Mouse (Mus musculus): ENCODE data around the gene Tpd52l1.

The Tpd52l1 gene

DNA sequence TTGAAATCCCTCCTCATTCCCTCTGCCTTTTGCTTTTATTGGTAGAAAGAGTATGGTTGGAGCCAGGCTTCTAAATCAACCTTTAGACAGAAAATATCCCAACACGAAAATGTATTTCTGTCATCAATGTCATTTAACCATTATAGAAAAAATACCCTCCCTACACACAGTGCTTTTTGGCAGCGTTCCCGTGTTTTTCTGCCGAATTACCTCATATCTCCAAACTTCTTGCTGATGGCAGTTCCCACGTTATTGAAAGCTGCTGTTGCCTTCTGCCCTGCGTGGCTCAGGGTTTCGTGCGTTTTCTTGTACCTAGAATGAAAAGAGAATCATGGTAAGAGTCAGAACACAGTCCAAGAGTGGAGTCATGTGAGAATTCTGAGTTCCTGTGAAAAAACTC lies 99.4 kb downstream of the Tpd52l1 start:
- no peak for DNase-seq (ENCODE audit: low spot score)

DNA sequence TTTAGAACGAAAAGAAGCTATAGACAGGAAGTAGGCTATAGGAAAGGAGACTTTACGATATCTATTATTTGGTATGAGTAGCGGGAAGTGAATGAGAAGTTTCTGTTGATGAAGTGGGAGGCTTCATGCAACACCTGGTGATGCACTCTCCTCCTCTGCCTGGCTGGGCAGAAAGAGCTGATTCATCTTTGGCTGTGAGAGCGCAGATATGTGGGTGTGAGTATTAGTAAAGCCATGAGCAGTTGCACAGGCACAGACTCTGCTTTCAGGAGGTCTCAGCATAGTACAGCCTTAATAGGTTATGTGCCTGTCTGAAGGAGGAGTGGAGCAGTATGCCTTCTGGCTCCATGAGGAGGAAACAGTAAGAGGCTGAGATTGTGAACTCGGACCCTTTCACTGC lies 109.3 kb downstream of the Tpd52l1 start:
- no peak for DNase-seq (ENCODE audit: low spot score)

DNA sequence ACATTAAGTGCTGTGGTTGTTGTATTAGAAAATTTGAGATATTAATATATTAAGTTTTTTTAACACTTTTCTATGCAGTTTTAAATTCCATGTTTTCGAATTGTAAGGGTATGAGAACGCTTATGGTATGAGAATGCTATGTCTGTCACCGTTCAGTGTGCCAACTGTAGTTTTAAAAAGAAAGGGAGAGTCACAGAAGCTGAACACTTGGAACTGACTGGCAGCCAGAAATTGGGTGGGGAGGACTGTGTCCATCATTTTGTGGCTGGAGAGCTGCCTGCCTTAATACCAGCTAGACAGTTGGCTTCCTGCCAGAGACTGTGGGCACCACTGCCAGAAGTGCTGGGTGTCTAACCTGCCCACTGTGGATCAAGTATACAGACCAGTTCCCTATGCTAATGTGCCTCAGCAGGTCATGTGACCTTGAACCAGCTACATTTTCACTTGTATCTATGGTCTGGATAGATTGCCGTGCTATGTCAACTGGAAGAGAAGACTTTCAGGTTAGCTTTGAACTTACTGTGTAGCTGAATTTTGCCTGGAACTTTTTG lies 114.5 kb downstream of the Tpd52l1 start:
- DNase-seq (ENCODE audit: low spot score) = no peak

DNA sequence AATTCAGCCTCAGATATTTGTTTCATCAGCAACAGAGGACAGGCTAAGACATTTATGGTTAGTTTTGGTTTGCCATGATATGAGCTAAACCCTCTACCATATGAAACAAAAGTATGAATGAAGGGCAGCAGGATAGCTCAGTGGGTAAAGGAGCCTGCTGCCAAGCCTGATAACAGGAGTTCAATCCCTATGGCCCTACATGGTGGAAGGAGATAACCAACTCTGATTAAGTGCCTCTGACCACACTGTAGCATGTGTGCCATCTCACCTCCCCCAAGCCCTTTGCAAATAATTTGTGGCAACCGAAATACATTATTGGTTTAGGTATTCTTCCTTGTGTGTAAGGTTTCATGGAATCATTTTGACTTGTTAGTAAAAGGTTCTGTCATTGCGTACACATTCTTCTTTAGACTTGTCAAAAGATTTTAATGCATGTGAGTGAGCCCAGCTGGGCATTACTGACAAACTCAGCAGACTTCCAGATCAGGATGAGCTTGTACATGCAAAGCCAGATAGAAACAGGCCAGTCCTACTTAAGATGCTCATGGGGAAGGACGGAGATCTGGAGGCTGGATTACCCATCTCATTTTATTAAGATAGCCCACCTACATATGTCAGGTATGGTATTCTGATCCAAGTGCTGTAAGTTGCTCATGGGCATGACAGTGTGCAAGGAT lies 115.3 kb downstream of the Tpd52l1 start:
- DNase-seq (ENCODE audit: low spot score) = no peak

DNA sequence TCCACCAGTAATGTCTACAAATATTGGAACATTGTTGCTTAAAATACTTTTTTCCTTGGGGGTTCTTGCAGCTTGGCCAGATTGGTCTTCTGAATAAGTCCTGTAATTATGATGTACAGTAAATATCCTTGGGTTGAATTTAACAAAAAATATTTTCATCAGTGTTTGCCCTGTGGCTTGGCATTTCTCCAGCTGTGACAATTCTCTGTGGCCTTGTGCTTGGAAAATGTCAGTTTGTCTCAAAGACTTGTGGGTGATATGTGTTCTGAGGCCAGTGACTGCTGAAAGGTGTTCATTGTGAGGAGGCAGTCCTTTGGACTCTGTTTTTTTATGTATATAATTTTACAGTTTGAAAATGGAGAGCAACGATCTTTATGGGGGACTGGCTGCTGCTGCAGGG lies 116.3 kb downstream of the Tpd52l1 start:
- DNase-seq (ENCODE audit: low spot score) = no peak

DNA sequence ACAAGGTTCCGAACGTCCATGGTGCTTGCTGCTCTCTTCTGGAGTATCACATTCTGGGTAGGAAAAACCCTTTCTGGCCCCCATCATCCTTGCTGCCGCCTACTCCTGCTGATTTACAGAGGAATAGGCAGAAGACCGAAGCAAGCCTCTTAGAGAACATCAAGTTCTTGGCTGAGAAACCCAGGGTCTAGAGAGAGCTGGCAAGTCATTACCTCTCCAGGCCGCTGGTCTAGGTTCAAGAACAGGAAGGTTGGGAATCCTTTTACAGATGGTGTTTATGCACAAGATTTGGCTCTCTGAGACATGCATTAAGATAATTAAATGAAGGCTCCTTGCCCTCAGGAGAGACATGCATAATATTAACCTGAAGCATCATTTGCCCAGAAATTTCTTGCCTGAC lies 127.3 kb downstream of the Tpd52l1 start:
- no peak for DNase-seq (ENCODE audit: low spot score)

DNA sequence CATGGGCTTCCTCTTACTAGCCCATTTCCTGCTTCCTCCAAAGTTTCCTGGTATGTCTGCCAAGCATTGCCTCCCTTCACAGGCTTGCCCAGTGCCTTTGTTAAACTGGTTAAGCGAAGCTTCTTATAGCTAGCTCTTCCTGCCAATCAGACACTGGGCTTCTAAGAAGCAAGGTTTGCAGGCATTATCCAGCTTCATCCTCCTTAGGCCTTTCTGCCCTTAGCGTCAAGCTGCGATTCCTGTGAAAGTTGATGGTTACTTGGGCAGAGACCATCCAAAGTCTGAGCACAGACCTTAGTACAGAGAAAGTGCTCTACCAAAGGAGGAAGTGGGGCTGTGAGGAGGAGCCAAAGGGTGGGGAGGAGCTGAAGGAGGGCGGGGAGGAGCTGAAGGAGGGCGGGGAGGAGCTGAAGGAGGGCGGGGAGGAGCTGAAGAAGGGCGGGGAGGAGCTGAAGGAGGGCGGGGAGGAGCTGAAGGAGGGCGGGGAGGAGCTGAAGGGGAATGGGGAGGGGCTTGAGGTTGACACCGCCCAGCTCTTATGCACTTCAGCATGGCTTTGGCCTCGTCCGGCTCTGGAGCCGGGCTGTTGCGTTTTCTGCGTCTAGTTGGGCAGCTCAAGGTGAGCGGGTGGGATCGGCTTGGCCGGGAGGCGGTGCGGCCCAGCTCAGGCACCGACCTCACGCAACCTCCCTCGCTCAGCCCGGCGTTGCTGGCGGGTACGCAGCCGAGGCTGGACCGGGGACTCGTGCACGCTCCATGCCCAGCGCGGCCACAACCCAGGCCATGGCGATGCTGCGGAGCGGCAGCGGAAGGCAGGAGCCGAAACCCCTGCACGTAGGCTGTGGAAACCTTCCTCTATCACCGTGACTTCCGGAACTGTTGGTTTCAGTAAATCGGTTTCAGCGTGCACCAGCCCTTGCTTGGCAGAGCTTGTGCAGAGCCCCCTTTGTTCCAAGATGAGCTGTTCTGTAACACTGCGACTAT lies 132.6 kb downstream of the Tpd52l1 start, which contains the start of gene Hddc2:
Hddc2 (plus strand) TSS at position 519 of the 984 bp plus-strand sequence.
- DNase-seq (ENCODE audit: low spot score) = peak; percentile 14

DNA sequence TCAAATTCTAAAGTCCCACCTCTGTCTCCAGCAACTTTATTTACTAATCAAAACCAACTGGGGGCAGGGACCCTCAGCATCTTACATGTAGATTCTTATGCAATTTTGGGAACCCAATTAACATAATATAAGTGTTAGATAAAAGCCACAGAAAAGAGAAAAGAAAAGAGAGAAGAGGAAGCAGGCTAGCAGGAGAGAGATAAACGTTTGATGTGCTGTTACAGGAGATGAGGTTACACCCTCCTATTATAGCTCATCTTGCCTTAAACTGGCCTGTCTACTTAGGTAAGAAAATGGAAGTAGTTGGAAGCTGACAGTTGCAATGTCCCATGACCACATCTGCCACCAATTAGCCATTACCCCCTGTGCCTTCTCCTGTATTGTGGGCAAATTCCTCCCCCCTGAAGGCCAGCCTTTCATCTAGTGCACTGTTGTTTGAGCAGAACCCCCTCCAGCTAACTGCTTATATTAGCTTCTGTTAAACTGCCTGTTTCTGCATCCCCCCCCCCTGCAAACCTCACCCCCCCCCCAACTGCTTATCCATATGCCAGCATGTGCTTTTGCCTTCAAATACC lies 138.6 kb downstream of the Tpd52l1 start:
- no peak for DNase-seq (ENCODE audit: low spot score)

DNA sequence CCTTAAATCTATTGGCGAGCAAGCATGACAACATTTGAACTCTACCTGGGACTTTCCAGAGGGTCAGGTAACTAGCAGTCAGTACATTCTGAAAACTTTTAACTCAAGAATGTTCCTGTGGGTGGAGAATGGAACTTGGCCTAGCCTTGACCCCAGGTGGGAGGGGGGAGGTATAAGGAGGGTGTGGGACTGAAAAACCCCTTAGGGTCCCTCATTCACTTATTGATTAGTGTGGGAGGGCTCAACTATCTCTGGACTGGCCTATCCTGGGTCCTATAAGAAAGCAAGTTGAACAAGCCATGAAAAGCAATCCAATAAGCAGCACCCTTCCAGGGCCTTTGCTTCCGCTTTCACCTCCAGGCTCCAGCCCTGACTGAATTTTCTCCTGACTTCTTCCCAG lies 142.3 kb downstream of the Tpd52l1 start:
- no peak for DNase-seq (ENCODE audit: low spot score)

DNA sequence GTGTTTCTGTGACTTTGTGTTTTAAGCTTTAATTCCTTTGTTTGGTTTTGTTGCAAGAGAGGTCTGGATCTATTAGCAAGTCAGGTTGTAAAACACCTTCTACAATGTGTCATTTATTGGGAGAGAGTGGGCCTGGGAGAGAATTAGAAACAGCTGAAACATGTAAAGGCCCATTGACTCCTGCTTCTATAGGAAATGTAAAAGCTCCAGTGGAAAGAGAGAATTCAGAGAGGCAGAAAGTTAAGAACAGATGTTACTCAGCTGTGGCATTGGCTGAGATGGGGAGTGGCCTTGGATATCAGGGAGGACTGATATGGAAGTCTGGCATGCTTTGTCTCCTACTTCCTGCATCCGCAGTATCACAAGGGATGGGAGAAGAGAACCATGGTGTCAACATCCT lies 145.5 kb downstream of the Tpd52l1 start:
- no peak for DNase-seq (ENCODE audit: low spot score)

DNA sequence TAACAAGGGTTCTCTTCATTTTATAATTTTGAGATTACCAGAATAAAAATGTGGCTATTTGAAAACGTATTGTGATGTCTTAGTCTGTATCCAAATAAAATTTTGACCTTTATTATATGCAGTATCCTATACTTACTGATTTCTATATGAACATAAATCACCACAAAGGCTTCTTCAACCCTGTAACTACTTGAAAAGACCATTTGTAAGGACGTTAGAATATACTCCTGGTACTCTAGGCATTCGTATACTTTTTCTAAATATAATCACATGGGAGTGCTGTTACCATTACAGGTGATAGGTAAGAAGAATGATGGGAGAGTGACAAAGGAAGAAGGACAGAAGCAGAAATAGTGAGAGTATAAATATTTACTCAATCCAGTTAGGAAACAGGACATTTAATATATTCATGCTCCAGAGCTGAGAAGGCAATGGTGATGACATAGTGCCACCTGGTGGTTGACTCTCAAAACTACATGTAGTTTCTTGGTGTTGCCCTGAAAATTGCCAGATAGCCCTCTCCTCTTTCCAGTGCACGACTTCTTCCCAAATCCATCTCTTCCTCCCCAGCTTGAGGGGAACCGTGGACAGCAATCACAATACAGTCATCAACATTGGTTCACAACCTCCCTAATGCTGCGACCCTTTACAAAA lies 146.7 kb downstream of the Tpd52l1 start:
- no peak for DNase-seq (ENCODE audit: low spot score)

DNA sequence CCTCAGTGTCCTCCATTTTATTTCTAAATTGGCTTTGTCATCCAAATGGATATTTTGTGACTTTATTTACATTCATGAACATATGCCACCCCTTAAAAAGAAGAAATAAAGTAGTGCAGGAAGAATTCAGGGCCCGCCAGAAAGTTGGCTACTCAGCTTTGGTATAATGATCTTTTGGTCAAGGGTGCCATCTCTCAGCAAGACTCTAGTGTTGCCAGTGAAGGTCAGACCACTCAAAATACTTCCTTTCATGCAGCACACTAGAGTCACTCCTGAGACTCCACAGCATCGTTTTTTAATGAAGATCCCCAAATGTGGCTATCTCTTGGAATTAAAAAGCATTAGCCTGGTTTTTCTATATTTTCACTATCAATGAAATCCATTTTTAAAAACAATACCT lies 147.5 kb downstream of the Tpd52l1 start:
- DNase-seq (ENCODE audit: low spot score) = no peak

DNA sequence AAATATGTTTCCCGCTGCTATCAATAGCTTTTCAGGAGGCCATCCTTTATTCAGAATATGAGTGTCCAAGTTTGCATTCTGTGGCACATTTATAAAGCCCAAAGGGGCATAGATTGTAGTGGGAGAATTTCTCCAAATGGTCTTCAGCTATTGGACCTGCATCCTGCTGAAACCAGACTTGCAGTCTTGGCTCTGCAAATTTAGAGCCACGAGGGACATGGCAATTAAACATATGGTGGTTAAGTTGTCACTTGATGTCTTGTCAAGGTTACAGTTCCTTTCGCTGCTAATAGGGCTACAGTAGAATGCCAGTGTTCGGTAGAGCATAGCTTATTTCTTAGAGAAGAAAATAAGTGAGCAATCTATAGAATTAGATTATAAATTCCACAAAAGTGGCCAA lies 148.7 kb downstream of the Tpd52l1 start:
- DNase-seq (ENCODE audit: low spot score) = no peak

DNA sequence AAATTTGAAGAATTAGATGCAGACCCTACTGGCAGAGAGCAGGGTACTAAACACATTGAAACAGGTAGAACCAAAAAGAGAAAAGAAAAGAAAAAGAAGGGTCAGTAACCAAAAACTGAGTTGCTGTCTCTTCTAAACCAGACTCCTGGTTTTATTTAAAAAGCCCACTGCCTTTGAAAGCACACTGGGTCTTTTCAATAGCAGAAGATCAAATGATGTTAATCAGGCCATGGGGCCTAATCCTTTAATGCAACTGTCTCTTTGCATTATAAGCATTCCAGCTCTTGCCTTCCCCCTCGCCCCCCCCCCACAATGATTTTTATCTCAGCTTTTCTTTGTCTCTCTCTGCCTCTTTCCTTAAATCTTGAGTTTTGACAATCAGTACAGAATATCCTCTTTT lies 149.3 kb downstream of the Tpd52l1 start:
- DNase-seq (ENCODE audit: low spot score) = no peak

DNA sequence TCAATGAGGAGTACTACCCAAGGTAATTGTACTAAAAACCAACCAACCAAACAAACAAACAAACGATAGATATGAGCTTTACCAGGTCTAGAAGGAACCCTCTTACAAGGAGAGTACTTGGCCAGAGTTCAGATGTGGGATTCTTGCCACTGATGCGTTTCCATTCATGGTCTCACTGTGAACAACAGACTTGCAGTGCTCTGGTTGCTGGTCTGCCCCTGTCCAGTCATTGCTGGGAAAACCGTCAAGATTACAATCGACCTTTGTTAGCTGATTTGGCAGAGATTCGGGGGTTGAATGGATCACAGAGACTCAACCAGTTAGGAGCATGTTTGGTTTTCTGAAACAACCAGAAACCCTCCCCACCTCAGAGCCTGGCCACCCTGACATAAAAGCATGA lies 150.1 kb downstream of the Tpd52l1 start:
- no peak for DNase-seq (ENCODE audit: low spot score)

DNA sequence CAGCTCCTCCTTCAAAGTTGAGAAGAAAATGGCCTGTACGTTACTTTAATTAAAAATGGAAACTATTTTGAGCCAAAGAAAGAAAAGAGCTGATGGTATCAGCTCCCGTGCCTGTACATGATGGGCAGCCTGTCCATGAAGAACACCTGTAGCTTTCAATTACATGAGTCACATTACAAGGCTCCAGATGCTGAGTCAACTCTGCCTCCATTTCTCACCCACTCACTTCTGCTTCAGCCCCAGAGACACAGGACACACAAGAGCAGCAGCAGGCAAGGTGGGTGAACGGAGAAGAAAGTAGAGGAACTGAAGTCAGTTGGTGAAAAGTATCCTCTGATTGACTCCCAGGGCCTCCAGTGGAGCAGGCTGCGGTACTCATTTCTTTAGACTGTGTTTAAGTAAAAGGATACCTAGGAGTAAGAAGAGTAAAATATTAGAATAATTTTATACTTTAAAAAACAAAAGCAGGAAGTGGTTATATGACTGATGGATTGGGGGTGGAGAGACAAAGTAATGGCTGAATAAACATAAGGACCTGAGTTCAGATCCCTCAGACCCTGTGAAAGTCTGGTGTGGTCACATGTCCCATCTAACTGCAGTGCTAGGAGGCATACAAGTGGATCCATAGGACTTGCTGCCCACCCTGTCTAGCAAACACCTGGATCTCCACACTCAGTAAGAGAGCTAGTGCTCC lies 156.9 kb downstream of the Tpd52l1 start:
- DNase-seq (ENCODE audit: low spot score) = no peak

DNA sequence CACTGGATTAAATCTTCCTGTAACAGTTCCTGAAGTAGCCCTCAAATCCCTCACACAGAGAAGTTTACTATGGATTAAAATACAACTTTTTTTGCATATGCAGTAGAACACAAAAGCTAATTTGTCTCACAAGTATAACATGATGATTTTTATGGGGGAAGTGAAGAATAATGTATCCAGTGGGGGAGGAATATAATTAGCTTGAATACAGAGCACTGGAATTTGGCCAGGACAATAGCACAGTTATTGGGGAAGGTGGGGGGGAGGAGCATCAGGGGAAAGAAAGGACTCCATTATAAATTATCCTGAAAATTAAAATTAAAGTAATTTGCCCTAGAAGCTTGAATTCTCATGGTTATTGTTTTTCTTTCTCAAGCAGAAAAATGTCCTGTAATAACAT lies 158.0 kb downstream of the Tpd52l1 start:
- DNase-seq (ENCODE audit: low spot score) = no peak
